Mouse (Mus musculus): ENCODE data around the gene Efhc1.
"Not testable (repeated sequence)": the region's sequence is repeated elsewhere in the genome, so short reads cannot be mapped to it uniquely, and the experiment has no call there.

The Efhc1 gene

DNA sequence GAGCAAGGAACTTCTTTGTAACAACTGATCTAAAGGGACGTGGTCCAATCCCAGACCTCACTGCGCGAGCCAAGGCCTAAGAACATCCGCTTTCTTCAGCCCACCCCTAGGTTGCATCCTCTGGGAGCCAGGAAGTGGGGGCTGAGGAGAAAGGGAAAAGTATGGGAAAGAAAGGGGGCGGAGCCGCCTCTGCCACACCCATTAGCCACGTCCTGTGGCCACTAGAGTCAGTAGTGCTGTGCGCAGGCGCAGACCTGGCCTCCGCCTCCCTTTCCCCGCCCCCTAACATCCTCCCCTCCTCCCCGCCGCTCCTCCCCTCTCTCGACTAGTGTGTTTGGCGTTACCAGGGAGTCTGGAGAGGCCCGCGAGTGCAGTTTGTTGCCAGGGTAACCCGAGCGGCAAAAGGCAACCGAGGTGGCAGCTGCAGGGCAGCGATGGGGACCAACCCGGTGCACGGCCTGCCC is at the start of gene Efhc1:
Efhc1 (plus strand) TSS at position 327 of the 464 bp plus-strand sequence.
- peak; percentile 91 for ATAC-seq (ENCODE audit: insufficient number of reproducible peaks, low FRiP score, low TSS enrichment)

DNA sequence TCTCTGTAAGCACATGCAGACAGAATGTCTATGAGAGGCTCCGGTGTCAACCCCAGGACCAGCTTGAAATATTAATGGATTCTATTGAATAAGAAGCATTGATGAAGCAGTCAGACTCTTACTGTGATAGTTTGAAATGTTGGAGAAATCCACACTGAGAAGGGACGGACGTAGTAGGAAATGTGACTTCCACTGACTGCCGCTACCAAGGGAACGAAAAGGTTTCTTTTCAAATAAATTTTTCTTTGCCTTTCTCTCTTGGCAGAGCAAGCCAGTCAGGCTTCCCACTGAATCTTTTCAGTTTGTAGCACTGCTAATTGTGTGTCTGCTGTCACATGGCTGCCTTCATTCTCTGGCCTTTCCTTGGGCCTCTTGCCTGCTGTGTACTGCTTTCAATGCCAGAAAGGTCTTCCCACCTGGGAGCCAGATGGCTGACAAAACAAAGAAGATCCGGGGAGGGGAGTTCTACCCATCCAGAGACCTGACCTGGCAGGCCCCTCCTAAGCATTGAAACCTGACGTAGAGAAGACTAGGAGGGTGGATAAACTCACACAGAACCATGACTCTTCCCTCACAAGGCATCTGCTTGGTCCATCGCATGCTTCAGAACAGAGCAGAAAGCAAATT is 45.8 kb upstream of the Efhc1 start:
- ATAC-seq (ENCODE audit: insufficient number of reproducible peaks, low FRiP score, low TSS enrichment) = peak; percentile 75

DNA sequence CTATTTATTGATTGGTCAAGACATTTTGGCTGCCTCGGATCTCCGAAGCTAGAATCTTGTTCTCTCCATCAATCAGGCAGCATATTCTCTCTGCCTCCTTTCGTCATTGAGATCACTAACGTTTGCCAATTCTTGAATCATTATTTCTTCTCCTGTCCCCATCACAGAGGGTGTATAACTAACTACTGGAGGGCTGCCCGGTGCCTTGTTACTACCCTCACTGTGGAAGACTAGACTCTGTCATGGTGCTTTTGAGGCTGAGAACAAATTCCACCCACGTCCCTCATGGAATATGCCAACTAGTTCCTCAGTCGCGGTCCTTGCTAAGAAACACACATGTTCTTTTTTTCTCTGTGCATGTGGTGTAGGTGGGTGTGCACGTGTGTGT is 45.3 kb upstream of the Efhc1 start:
- 0 out of 2 replicates have a peak, but pooled peaks have one; percentile 16 for ATAC-seq (ENCODE audit: insufficient number of reproducible peaks, low FRiP score, low TSS enrichment)

DNA sequence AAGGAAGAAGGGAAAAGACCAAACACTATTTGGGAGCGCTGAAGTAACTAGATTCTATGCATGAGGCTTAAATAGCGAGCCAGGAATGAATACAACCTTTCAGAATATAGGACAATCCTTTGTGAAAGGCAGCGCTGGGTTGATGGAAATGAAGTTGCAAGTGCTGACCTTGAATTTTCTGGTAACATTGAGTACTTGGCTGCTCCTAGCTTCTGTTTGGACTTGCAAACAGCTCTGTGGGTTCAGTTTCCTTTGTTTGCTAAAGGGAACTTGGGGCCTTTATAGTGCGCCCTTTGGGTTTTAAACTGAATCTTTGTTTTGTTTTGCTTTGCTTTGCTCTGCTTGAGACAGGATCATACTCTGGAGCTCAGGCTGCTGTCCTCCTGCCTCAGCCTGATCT is 42.9 kb upstream of the Efhc1 start:
- no peak for ATAC-seq (ENCODE audit: insufficient number of reproducible peaks, low FRiP score, low TSS enrichment)

DNA sequence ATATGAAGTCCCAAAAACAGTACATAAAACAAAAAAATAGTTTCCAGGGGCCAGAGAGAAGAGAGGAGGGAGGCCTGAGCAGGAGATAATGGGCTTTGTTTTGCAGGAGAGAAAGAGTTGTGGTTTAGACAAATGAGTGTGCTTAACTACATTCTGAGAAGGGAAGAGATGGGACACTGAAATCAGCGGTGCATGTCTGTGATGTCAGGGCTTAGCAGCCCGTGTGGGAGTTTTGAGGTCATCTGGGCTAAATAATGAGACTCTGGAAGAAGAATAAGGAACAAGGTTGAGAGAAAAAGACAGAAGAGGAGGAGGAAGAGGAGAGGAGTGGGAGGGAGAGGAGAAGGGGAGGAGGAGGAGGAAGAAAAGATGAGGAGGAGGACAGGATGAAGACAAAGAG is 39.3 kb upstream of the Efhc1 start:
- no peak for ATAC-seq (ENCODE audit: insufficient number of reproducible peaks, low FRiP score, low TSS enrichment)

DNA sequence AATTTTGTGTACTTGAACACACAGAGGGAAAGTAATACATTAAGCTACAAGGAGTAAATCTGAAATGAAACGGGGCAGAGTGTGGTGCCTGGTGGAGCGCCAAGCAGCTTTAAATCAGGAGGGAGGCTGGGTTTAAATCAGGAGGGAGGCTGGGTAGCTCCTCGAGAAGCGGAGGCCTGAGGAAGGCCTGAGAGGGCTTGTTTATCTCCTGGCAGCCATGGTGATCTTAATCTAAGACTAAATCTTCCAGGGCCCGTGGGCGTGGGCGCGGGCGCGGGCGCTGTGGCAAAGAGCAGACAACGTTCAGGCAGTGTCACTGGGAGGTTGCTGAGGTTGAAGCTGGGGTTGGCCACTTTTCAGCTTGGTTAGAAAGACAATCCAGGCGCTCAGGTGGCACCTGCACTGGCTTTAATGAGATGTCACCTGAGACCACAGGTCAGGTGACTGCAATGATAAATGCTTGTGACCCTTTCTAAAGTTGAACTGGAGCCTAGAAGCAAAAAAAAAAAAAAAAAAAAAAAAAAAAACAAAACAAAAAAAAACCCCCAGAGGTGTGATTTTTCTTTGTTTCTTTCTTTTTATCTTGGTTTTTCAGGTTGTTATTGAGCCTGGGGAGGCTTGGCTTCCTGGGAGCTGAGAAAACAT is 38.8 kb upstream of the Efhc1 start:
- ATAC-seq (ENCODE audit: insufficient number of reproducible peaks, low FRiP score, low TSS enrichment) = no peak

DNA sequence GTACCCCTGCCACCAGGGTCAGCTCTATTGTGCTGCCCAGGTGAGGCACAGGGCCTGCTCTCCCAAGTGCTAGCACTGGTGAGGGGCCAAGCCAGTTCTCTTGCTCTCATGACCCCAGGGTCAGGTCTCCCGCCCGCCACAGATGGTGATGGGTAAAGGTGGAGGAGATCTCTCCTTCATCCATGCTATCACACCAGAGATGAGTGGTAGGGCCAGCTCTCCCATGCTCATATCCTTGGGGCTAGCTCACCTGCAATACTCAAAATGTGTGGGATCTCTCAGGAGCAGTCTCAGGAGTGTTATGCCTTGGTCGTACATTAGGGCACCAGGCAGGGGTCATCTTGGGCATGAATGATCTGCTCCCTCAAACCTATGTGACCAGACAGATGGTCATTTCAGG is 36.7 kb upstream of the Efhc1 start:
- ATAC-seq (ENCODE audit: insufficient number of reproducible peaks, low FRiP score, low TSS enrichment) = no peak

DNA sequence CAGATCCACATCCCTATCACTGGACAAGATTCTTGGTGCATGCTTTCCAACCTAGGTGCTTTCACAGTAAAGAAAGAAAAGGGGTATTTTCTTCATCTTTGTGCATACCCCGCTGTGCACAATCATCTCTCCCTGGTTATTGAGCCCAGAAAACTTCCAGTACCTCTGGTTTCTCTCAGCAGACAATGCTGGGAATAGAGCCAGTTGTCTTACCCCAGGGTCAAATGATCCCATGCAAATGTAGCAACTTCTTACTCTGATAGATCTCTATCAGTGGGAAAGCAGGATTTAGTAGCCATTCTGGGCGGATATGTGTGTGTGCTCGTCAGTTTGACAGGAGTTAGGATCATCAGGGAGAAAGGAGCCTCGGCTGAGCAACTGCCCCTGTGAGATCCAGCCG is 35.8 kb upstream of the Efhc1 start:
- ATAC-seq (ENCODE audit: insufficient number of reproducible peaks, low FRiP score, low TSS enrichment) = no peak

DNA sequence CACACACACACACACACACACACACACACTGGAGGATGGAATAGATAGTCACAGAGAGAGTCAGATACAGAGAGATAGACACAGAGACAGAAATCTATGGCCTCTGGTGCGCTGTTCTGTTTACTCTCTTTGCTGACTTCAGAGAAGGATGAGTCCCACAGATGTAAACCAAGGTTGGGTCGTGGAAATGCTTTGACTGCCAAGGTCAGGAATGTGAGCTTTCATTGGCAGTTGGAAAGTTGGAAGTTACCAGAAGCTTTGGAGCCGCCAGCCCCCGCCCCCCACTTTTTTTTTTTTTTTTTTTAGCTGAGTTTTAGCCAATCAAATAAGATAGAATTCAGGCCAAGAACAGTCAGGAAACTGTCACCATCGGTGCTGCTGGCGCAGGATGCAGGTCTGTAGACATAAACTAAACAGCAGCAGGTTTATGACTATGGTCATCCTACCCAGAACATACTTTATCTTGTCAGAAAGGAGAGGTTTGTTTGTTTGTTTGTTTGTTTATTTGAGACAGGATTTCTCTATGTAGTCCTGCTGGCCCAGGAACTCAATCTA is 33.9 kb upstream of the Efhc1 start:
- no peak for ATAC-seq (ENCODE audit: insufficient number of reproducible peaks, low FRiP score, low TSS enrichment)

DNA sequence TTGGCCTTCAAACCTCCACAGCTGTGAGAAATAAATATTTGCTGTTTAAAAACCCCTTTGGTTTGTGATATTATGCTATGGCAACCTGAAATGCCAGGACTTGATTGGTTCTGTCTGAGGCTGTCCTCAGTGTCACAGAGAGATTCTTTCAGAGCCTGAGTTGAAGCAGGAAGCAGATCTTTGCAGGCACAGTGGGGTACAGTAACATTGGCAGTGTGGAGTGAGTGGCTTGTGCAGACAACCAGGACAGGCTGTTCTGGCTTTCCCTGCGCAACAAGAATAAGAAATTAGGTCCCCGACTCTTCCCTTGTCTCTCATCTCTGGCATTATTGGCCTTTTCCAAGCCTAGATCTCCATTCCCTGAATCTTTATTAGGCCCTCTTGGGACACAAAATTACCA is 31.7 kb upstream of the Efhc1 start:
- ATAC-seq (ENCODE audit: insufficient number of reproducible peaks, low FRiP score, low TSS enrichment) = peak; percentile 69

DNA sequence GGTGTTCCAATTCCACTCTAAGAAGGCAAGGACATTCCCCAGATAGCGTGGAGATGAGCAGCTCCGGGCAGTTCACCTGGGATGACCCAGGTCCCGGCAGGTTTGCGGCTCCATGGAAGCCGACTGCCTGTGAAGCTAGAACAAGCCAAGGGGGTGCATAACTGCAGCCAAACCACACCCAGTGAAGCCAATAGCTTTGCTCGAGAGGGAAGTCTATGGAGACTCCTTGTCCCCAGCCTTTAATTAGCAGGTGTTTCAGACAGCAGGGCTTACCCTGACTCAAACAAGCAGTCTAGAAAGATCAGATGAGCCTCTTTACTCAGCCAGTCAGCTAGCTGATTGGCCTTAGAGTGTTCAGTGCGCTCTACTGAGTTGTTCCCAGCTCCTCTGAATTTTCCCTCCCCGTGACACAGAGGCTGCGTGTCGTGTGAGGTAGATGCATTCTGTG is 30.3 kb upstream of the Efhc1 start:
- peak; percentile 75 for ATAC-seq (ENCODE audit: insufficient number of reproducible peaks, low FRiP score, low TSS enrichment)

DNA sequence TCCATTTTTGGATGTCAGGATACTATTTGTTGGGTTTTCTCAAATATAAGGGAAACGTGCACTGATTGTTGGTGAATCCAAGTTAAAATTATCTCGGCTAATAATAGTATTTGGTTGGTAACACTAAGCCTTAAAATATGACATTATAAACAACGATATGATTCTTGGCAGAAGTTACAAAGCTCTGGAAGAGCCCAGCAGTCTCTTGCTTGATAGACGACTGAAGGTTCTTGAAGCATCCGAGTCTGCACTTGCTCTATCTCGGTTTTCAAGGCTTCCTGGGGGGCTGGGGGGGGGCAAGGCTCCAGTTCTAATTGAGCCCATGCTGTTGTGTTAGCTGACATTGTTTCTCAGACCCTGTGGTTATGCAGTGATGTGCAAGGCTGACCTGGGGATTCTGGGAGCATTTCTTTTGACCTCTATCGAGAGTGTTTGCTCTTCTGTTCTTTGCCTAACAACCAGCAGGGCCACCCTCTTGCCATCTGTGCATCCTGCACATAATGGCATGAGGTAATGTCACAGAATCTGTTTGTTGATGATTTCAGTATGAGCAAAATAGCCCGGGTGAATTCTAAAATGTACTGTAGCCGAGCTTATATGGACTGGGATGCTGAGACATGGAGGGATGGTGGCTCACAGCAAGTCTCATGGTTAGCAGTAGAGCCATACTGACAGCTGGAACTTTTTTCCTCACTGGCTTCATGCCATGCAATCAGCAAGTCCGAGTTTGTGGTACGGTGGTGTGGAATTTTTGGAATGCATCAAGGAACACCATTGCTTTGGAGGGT is 28.6 kb upstream of the Efhc1 start:
- peak; percentile 82 for ATAC-seq (ENCODE audit: insufficient number of reproducible peaks, low FRiP score, low TSS enrichment)

DNA sequence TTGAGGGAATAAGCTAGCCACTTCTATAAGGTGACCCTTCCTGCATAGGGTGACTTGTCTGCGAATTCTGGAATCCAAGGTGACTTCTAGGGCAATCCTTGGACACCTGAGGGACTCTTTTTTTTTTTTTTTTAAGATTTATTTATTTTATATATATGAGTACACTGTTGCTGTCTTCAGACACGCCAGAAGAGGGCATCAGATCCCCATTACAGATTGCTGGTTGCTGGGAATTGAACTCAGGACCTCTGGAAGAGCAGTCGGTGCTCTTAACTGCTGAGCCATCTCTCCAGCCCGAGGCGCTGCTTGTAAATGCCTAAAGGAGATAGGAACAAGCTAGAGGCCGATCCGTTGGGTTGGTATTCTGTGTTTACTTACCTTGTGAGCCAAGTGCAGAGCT is 26.1 kb upstream of the Efhc1 start:
- ATAC-seq (ENCODE audit: insufficient number of reproducible peaks, low FRiP score, low TSS enrichment) = not testable (repeated sequence)

DNA sequence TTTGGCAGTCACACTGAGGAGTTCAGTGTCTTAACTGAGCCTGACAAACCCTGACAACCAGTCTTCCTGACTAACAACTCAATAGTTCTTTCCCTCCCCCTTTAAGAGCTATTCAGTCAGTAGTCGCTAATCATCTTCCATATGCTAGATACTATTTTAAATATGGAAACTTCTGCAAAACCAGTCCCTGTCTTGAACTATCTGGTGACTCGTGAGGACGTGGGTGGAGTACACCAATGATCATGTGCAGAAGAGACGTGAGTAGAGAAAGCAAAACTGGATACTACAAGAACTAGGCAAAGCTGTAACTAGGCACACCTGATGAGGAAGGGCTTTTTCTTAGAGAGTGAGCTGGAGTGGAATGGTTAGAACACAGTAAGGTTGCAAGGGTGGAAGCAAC is 25.5 kb upstream of the Efhc1 start:
- no peak for ATAC-seq (ENCODE audit: insufficient number of reproducible peaks, low FRiP score, low TSS enrichment)

DNA sequence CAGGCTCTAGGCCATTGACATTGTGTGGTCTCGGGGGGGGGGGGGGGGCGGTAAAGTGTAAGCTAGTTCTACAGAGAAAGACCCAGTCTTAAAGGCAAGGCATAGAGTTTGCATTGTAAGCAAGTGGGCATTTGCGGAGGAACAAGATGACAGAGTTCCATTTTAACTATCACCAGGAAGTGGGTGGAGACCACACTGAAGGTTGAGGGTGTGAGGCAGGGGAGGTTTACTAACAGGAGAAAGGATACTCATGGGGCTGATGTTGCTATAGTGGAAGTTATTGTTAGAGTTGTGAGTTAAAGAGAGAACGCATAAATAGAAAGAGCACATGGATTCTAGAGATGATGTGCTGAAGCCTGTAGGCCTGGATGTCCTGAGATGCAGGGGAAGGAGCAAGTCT is 25.1 kb upstream of the Efhc1 start:
- no peak for ATAC-seq (ENCODE audit: insufficient number of reproducible peaks, low FRiP score, low TSS enrichment)

DNA sequence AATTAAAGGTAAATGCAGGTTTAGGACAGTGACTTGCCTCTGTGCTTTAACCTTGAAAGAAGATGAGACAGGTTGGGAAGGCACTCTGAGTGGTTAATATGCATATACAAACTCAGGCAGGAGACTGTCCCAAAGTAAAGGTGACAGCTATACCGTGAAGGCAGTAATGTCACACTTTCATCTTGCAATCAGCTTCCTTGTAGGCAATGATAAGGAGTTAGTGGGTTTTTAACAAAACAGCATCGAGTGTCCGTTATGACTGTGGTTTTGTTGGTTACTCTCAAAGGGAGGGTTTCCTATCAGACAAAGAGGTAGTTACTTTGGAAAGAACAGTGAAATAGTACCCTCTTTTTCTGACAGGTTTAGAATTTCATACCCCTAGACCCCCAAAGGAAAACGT is 22.9 kb upstream of the Efhc1 start:
- ATAC-seq (ENCODE audit: insufficient number of reproducible peaks, low FRiP score, low TSS enrichment) = no peak

DNA sequence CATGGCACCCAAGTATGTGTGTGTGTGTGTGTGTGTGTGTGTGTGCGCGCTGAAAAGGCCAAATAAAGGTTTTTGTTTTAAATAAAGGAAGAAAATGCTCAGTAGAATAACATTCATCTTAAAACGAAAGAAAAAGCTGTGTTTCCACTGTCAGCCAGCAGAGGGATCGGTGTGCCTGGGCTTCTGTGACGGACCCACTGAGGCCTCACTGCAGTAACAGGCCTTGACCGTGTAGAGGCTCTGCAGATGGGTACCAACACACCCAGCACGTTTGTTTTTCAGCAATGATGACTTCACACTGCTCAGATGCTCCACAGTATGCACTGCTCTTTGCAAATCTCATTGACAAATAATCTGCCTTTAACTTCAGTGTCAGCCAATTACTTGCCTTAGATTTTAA is 18.0 kb upstream of the Efhc1 start:
- ATAC-seq (ENCODE audit: insufficient number of reproducible peaks, low FRiP score, low TSS enrichment) = peak; percentile 86

DNA sequence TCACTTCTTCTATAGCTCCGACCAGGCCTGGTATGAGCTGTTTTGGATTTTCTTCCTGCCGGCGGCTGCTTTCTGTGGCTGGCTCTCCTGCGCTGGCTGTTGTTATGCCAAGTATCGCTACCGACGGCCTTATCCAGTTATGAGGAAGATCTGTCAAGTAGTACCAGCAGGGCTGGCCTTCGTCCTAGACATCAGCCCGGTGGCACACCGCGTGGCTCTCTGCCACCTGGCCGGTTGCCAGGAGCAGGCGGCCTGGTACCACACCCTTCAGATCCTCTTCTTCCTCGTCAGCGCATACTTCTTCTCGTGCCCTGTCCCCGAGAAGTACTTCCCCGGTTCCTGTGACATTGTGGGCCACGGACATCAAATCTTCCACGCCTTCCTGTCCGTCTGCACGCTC is 16.3 kb upstream of the Efhc1 start:
- ATAC-seq (ENCODE audit: insufficient number of reproducible peaks, low FRiP score, low TSS enrichment) = 0 out of 2 replicates have a peak, but pooled peaks have one; percentile 12

DNA sequence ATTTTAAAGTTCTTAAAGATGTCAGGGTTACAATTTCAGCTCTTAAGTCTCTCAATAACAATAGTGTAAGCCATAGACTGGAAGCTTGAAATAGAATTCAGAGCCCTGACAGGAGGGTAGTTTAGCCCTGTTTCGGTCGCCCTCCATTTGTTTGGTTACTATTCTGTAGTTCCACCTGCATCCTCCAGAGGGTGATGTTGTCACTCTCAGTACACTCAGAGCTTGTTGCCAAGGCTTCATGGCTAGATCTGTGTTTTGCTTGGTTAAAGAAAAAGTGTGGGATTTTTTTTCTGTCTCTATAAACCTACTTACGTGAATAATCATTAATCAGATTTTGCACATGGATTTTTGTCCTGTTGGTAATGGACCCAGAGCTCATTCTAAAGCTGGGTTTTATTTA is 12.4 kb upstream of the Efhc1 start:
- ATAC-seq (ENCODE audit: insufficient number of reproducible peaks, low FRiP score, low TSS enrichment) = no peak

DNA sequence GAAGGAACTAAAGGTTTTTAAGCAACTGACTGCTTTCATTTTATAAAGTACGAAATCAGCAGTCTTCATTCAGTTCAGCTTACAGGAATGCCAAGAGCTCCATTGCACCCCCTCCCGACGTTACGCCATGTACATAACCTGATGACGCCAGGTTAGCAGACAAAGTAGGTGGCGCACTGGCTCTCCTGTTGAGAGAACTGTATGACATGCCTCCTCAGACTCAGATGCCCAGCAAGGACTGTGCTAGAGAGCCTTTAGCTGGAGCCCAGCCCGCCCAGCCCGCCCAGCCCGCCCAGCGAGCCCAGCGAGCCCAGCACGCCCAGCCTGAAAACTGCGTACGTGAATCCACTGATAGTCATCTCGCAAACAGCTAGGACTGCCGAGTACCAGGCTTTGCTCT is 11.3 kb upstream of the Efhc1 start:
- no peak for ATAC-seq (ENCODE audit: insufficient number of reproducible peaks, low FRiP score, low TSS enrichment)

DNA sequence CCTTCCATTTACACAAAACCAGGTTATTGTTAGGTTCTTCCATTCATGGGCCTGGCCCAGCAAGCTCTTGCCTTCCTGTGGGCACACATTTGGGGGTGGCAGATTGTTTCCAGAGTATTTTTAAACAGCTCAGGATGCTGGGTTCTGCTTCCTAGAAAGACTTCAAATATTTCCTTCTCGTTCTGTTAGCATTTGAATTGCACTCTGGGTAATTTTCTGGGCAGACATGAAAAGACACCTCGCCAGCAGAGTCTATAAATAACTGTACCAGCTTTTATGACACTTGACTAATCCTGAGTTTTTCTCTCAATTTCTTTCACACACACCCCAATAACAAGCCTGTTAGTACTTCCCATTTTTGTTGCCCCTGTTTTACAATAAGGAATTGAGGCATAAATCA is 10.1 kb upstream of the Efhc1 start:
- no peak for ATAC-seq (ENCODE audit: insufficient number of reproducible peaks, low FRiP score, low TSS enrichment)
